Mouse (Mus musculus) retina, embryonic 14.5 days (tissue): ENCODE measurements around the gene 1700023F06Rik.

Experiments used
- DNase-seq: peaks from one replicate; pipeline ENCODE4 v3.0.0-alpha.2; 2015; ENCODE audit warnings: low spot score

Gene 1700023F06Rik

GRCm38 (mm10) chr11:103208458-103208857 is at the start of gene 1700023F06Rik:
TSS of gene 1700023F06Rik (minus strand) at chr11:103208558.
- DNase-seq = no peak

- DNase-seq = no peak
Observed at GRCm38 (mm10) chr11:103257938-103258481, 49.7 kb upstream of the 1700023F06Rik start.

GRCm38 (mm10) chr11:103253605-103254004 is 45.2 kb upstream of the 1700023F06Rik start:
- no peak for DNase-seq

GRCm38 (mm10) chr11:103252380-103252779 is 44.0 kb upstream of the 1700023F06Rik start:
- DNase-seq = no peak

- DNase-seq = no peak
Observed at GRCm38 (mm10) chr11:103250324-103250723, 42.0 kb upstream of the 1700023F06Rik start.

DNA sequence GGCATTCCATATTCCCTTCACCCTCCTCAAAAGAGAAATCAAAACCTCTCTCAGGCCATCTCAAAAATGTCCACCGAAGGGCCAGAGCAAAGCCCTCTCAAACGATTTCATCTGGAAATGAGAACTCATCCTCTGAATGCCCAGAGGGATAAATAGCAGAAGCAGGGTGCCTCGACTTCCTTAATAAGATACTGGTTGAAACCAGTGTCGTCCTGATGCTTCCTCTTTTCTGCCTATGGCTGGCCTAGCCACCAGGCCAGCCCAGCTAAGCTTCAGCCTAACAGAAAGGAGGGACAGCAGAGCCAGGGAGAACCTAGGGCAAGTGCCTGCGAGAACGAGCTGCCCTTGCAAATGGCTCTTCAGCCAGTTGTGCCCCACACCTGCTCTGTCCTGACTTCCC is 41.2 kb upstream of the 1700023F06Rik start:
- no peak for DNase-seq

DNA sequence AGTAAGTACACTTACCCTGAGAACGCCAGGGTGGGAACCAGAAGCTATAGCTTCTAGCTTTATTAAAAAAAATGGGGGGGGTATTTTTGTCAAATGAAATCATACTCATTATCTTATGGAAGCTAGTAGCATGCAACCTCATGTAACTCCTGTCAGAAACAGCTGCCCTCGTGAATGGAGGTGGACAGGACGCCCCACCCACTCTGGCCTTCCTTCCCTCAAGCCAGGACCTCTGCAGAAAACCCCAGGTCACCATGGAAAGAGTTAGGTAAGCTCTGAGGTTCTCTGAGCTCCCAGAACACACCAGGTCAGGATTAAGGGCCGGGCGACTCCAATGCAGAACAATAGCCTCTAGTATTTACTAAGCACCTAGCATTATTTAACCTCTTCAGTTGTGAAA is 40.5 kb upstream of the 1700023F06Rik start:
- no peak for DNase-seq

DNA sequence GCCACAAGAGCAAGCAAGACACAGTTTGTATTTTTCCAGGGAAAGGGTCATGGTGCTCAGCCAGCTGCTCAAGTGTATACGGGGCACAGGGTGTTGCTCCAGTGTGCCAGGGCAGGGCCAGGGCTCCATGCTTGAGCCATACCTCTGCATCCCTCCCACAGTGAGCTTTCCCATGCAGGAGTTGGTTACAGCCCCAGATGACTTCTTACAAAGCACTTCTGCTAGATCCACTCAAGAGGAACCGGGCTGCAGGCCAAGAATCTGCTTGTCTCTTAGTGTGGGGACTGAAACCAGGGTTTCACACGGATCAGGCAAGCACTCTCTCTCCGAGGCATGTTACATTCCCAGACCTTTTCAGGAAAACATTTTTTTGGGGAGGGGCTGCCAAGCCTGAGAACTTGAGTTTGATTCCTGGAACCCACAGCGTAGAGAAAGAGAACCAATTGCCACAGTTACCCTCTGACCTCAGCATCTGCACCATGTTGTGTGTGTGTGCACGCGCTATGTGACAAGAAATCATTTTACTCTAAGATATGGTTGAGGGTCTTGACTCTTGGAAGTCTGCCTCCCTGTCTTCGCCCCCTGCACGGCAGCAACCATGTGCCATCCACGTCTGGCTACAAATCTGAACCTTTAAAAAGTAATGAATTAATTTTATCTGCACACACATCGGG is 39.3 kb upstream of the 1700023F06Rik start:
- no peak for DNase-seq

DNA sequence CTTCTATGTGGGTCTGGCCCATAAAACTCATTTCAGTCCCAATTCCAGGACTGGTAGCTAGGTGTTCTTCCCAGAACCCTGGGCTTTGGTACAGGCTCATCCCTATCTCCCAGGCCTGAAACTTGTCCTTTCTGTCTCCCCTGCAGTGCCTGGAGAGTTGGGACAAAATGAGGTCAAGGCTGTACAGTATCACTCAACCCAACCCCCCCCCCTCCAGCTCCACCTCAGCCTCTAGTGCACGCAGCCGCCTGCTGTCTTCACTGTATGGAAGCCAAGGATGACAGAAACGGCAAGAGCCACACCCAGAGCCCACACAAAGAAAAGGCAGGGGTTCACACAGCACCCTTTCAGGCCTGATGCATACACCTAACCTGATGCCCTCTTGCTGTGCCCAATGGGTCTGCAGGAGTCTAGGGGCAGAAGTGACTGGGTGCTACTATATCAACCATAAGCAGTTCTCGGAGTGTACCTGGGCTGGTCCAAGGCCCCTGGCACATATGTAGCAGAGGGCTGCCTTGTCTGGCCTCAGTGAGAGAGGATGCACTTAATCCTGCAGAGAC is 38.5 kb upstream of the 1700023F06Rik start:
- DNase-seq = peak; percentile 17

GRCm38 (mm10) chr11:103246081-103246730 is 37.8 kb upstream of the 1700023F06Rik start:
- peak; percentile 40 for DNase-seq

DNA sequence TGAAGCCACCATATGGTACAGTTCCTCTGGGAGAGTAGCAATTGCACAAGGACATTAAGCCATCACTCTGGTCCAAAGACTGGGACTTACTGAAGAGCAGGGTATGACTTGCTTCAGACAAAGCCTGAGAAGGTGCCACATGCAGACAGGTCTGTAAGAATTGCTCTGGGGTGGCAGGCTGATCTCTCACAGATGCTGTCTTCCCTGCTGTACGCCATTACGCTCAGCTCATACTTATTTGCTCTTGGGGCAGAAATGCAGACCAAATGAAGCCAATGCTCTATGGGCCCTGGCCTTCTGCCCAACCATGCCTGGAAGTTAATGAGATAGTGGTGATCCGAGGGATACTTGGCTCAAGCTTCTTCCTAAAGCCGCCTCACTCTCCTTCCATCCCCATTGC is 36.5 kb upstream of the 1700023F06Rik start:
- DNase-seq = no peak

- no peak for DNase-seq
Observed at GRCm38 (mm10) chr11:103240740-103241139, 32.4 kb upstream of the 1700023F06Rik start.

GRCm38 (mm10) chr11:103237757-103238156 is 29.4 kb upstream of the 1700023F06Rik start:
- DNase-seq = no peak

DNA sequence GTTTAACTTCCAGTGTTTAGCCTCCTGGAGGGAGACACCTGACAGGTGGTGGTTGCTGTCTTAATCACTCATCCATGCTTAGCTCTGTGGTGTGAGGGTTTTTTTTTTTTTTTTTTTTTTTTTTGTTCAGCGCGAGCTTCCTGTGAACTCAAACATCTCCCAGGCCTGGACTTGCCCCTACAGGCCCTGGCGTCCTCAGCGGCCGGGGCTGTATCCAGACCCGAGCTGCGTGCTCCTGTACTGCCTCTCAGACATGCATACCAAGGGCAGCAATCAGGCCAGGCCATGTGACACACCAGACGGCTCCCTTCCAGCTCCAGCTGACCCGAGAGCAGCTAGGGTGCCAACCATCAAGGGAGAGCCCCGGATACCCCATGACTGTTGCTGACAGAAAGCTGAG is 28.5 kb upstream of the 1700023F06Rik start:
- no peak for DNase-seq

- DNase-seq = no peak
Observed at GRCm38 (mm10) chr11:103236431-103236830, 28.1 kb upstream of the 1700023F06Rik start.

DNA sequence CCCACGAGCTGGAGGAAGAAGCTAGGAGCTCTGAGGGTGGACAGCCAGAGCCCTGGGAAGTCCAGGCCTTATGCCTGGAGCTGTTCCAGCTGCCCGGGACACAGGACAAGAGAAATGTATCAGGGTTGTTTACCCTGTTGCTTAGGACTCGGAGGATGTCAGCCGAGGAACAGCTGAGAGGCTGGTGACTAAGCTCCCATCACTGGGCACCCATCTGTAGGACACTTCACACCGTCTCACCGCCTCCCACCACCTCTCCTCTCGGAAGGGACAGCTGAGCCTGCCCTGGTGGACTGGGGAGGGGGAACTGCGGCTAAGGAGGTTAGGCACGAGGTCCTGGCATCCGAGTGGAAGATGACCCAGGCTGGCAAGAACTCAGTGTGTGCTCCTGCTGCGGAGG is 27.3 kb upstream of the 1700023F06Rik start:
- DNase-seq = no peak

- DNase-seq = no peak
Observed at GRCm38 (mm10) chr11:103234447-103234846, 26.1 kb upstream of the 1700023F06Rik start.

- DNase-seq = peak; percentile 89
Observed at GRCm38 (mm10) chr11:103232966-103233365, 24.6 kb upstream of the 1700023F06Rik start.

DNA sequence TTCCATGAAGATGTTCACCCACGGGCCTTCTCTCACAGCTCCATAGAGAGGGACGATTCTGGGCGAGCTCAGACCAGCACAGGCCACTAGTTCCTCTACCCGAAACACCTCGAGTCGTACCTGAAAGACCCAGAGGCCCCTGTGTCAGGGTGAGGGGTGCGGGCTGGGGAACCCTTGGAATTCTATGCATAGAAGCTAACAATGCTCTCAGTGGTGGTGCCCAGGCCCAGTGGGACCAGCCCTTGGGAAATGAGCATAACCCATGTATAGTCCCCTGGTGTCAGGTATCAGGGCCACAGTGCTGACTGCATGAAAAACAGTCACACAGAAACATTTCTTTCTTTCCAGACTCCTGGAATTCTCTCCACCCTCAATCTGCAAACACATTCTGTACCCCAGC is 23.0 kb upstream of the 1700023F06Rik start:
- DNase-seq = no peak

GRCm38 (mm10) chr11:103230626-103231025 is 22.3 kb upstream of the 1700023F06Rik start:
- no peak for DNase-seq

DNA sequence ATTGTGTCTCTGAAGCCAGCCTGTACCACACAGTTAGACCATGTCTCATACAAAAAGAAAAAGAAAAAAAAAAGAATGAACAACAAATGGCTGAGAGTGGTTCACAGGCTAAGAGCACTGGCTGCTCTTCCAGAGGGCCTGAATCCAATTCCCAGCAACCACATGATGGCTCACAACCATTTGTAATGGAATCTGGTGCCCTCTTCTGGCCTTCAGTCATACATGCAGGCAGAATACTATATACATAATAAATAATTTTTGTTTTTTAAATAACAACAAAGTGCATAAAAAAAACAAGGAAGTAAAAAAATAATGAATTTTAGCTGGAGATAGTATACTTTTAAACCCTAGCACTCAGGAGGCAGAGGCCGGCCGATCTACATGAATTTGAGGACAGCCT is 21.2 kb upstream of the 1700023F06Rik start:
- DNase-seq = no peak

DNA sequence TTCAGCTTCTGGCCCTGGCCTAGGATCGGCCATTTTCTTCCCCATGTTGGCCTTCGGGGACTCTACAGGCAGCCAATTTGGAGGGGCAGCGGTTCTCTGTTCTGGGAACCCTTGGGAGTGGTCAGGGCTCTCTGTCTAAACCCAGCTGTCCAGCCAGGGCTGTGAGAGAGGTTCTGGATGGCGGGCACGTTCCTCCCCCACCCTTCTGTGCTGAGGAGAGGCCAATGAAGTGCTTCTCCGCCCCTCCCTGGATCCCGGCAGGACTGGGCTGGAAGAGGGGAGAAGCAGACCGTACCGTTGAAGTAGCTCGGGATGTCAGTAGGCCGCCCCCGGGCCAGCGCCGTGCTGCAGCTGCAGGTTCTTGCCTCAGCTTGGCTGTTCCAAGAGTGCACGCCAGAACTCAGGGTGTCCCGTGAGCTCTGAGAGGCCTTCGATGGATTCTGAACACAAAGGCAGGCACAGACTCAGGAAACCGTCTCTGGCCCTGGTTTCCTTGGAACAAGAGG is 15.6 kb upstream of the 1700023F06Rik start:
- DNase-seq = no peak

- DNase-seq = no peak
Observed at GRCm38 (mm10) chr11:103223444-103223843, 15.1 kb upstream of the 1700023F06Rik start.
